Mouse (Mus musculus): ENCODE measurements around the gene Gldn. TPM values are rescaled to one million over a fixed set of nuclear protein-coding genes. Genes with fewer than 3 reads are reported as not detected.

The Gldn gene
- total RNA-seq (2023): not detected

DNA sequence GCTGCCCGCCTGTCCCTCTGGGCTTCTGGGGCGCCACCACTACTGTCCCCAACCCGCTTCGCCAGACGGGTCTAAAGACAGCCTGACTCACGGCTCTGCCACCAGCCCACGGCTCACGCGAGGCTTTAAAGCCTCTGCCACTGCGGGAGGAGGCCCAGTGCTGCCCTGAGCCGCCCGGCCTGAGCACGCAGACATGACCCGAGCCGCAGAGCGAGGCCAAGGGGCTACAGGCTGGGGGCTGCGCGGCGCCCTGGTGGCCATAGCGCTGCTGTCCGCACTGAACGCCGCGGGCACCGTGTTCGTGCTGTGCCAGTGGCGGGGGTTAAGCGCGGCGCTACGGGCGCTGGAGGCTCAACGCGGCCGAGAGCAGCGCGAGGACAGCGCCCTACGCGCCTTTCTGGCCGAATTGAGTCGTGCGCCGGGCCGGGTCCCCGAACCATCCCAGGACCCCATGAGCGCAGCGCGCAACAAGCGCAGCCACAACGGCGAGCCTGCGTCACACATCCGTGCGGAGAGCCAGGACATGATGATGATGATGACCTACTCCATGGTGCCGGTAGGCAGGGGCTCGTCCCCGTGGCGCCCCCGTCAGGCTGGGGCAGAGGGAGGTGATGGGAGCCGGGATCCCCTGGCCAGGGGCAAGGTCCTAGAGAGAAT, at the start of gene Gldn:
Gldn (plus strand) TSS at position 156 of the 657 bp plus-strand sequence.

DNA sequence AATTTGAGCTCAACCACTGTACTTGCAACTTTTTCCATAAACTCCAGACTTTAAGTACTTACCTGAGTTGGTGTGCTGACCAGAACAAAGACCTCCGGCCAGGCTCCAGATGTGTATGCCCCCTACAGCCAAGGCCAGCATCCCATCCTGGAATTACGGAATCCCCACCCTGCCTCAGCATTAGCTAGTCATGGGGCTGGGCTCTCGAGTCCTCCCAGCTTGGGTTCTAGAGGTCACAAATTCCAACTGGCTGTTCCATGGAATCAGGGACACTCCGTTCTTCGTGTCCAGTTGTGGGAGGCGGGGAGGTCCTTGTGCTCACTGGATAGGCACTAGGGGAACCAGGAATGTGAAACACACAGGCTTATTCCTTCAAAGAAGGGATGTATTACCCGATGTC, 18.3 kb upstream of the Gldn start, which contains the start of gene Cyp19a1:
Cyp19a1 (minus strand) TSS at position 101 of the 400 bp plus-strand sequence.

Other genes starting within 250 kb of the Gldn start
- not detected for gene Tnfaip8l3, start 218.1 kb upstream of the Gldn start, total RNA-seq (2023)
- not detected for gene Cyp19a1, start 18.4 kb upstream of the Gldn start, total RNA-seq (2023)
- gene Dmxl2, start 215.1 kb downstream of the Gldn start, total RNA-seq (2023): 0.56 TPM

Measured in CD4-positive naive resting alpha-beta T cell, adult 57 days (primary cell).